Mouse (Mus musculus): ENCODE results near the gene Fcgr2b.

GRCm38 (mm10) chr1:170989656-170990055 lies 13.3 kb upstream of the Fcgr2b start:
- TF ChIP-seq CTCF (IDR thresholded peaks at IDR 0.05; ENCODE audit: low read depth) (no peak), EP300 (IDR thresholded peaks at IDR 0.05; ENCODE audit: low read depth) (no peak)
